Comparison of ENCODE assay signal across 18 mouse cellular contexts in the genomic region with DNA sequence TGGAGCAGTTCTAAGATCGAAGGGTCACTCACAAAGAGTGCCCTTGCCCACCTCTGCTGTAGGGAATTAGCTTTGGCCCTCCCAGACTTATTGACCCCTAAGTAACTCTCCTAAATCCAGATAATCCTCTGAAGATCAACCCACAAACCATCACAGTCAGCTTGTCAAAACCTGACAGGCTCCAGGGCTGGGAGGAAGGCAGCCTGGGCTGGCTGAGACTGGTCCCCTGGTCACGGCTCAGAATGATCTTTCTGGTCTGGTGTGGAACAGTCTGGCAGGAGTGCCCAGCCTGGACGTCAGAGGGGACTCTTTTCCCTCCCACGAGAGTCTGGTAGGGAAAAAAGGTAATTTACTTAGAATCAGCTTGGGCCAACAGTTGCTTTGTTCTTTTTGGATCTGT.
DNase-seq lines count a peak whose midpoint lies in the region; ATAC-seq lines count a peak whose summit lies in the region.
"Had no signal": no experiment of that assay in that cellular context is flagged by ENCODE, and none has a peak within 500 bp of the region (broad histone marks: within the 10 kb centered on the region; RNA-seq: fewer than 3 reads in every experiment).

No protein-coding gene starts in this region.

- H3K4me1 ChIP-seq in hindbrain, embryonic 15.5 days (replicated peaks): 0 out of 2 replicates have a peak, but pooled peaks cover 3% of the 10 kb centered on the region
- H3K4me1 ChIP-seq in hindbrain, embryonic 11.5 days (replicated peaks; ENCODE audit: control insufficient read depth, insufficient read depth, low read length): no peaks in the 10 kb centered on the region
- peaks cover 30% of the 10 kb centered on the region for H3K4me1 ChIP-seq in limb, embryonic 10.5 days

- H3K27me3 ChIP-seq in hindbrain, embryonic 15.5 days: no peaks in the 10 kb centered on the region
- no peaks in the 10 kb centered on the region for H3K27me3 ChIP-seq in hindbrain, embryonic 11.5 days (ENCODE audit: control insufficient read depth, insufficient read depth, low read length)
- no peaks in the 10 kb centered on the region for H3K27me3 ChIP-seq in limb, embryonic 10.5 days (ENCODE audit: low read depth, poor library complexity, severe bottlenecking)
- H3K27me3 ChIP-seq: midbrain, embryonic 13.5 days had no signal

- H3K27ac ChIP-seq in hindbrain, embryonic 15.5 days (replicated peaks): no peak overlapping the region
- no peak overlapping the region for H3K27ac ChIP-seq in hindbrain, embryonic 11.5 days (ENCODE audit: low read depth, low read length)
- H3K27ac ChIP-seq in limb, embryonic 10.5 days: peak overlapping the region; percentile 67
- H3K27ac ChIP-seq: midbrain, embryonic 13.5 days had no signal

- no peak overlapping the region for H3K9ac ChIP-seq in hindbrain, embryonic 15.5 days
- H3K9ac ChIP-seq in hindbrain, embryonic 11.5 days (ENCODE audit: low read depth, low read length): no peak overlapping the region
- H3K9ac ChIP-seq: midbrain, embryonic 13.5 days had no signal

- no peak for DNase-seq in hindbrain, embryonic 11.5 days (ENCODE audit: low spot score)
- DNase-seq in MN1 (ENCODE audit: low spot score): peak; percentile 36
- peak; percentile 57 for DNase-seq in embryo, embryonic 10.5 days (ENCODE audit: low spot score)
- no peak for DNase-seq in limb, embryonic 10.5 days (ENCODE audit: low spot score)
- DNase-seq in ovary, adult 18-20 months (ENCODE audit: low spot score): no peak
- no peak for DNase-seq in frontal cortex, adult 2 months (ENCODE audit: extremely low spot score in 1 of 2, low spot score in 1 of 2)
- DNase-seq: adrenal gland, postnatal 10 days; cerebellum, adult 18-20 months; gastrocnemius, postnatal 14 days; layer of hippocampus, postnatal 36 days; left cerebral cortex, postnatal 4 days; lung, postnatal 36 days; right cerebral cortex, postnatal 14 days; thymus, adult 2 months had no signal

- H3K4me3 ChIP-seq in hindbrain, embryonic 15.5 days: no peak overlapping the region
- H3K4me3 ChIP-seq in hindbrain, embryonic 11.5 days (ENCODE audit: low read depth, low read length): no peak overlapping the region
- no peak overlapping the region for H3K4me3 ChIP-seq in limb, embryonic 10.5 days
- H3K4me3 ChIP-seq: midbrain, embryonic 13.5 days had no signal

- peak; percentile 59; the same call in 1 of the 2 replicates for ATAC-seq in hindbrain, embryonic 15.5 days (ENCODE audit: low FRiP score, low read depth)
- no peak for ATAC-seq in hindbrain, embryonic 11.5 days (ENCODE audit: low FRiP score)
- ATAC-seq: intestine, postnatal 0 days; midbrain, embryonic 13.5 days had no signal

- H3K9me3 ChIP-seq in hindbrain, embryonic 15.5 days: no peaks in the 10 kb centered on the region
- H3K9me3 ChIP-seq in hindbrain, embryonic 11.5 days (ENCODE audit: control insufficient read depth, low read length): no peaks in the 10 kb centered on the region
- H3K9me3 ChIP-seq in limb, embryonic 10.5 days (replicated peaks): no peaks in the 10 kb centered on the region
- H3K9me3 ChIP-seq: midbrain, embryonic 13.5 days had no signal

- WGBS in hindbrain, embryonic 15.5 days: 42% methylated on average over 4 of the region's 4 CpGs
- 44% methylated on average over 4 of the region's 4 CpGs for WGBS in hindbrain, embryonic 11.5 days
- WGBS in limb, embryonic 10.5 days: 18% methylated on average over 4 of the region's 4 CpGs

- no peak overlapping the region for H3K4me2 ChIP-seq in hindbrain, embryonic 15.5 days
- no peak overlapping the region for H3K4me2 ChIP-seq in hindbrain, embryonic 11.5 days (replicated peaks; ENCODE audit: low read depth, low read length)
- H3K4me2 ChIP-seq: heart, embryonic 11.5 days; midbrain, embryonic 13.5 days had no signal

- H3K36me3 ChIP-seq in hindbrain, embryonic 15.5 days: no peaks in the 10 kb centered on the region
- no peaks in the 10 kb centered on the region for H3K36me3 ChIP-seq in hindbrain, embryonic 11.5 days (ENCODE audit: control insufficient read depth, insufficient read depth, low read length)
- 0 out of 2 replicates have a peak, but pooled peaks cover 2% of the 10 kb centered on the region for H3K36me3 ChIP-seq in limb, embryonic 10.5 days
- H3K36me3 ChIP-seq: midbrain, embryonic 13.5 days had no signal

Comparison
In these comparisons a context has a peak if more than half of its experiments do, and no peak if none do; other contexts are left out.
1. DNase-seq: peak in MN1 (single experiment) and embryo, embryonic 10.5 days (single experiment); none in hindbrain, embryonic 11.5 days (single experiment), limb, embryonic 10.5 days (single experiment), ovary, adult 18-20 months (single experiment) and frontal cortex, adult 2 months (0 of 2).